Mouse (Mus musculus): ENCODE results near the gene Scrn1.

GRCm38 (mm10) chr6:54548314-54549019, 17.8 kb downstream of the Scrn1 start:
- TF ChIP-seq POLR2A (IDR thresholded peaks at IDR 0.05; ENCODE audit: borderline replicate concordance, low read depth, low read length) (no peak), CTCF (IDR thresholded peaks at IDR 0.05; ENCODE audit: low read depth, low read length) (no peak)
